8 mouse cellular contexts compared by ENCODE assay signal in genomic region chr10:76442178-76443088, GRCm38 (mm10). TPM values are rescaled to one million over a fixed set of nuclear protein-coding genes. Genes with fewer than 3 reads are reported as not detected.
DNase-seq lines count a peak whose midpoint lies in the region; ATAC-seq and TF ChIP-seq lines count a peak whose summit lies in the region.

TSS of gene Pcnt (minus strand) at chr10:76442786.

- peak within 1 kb of the TSS; percentile 77 for H3K4me2 ChIP-seq in kidney, embryonic 14.5 days (replicated peaks; ENCODE audit: low read depth, low read length)
- peak within 1 kb of the TSS; percentile 78 for H3K4me2 ChIP-seq in limb, embryonic 15.5 days

- peak; percentile 98 for DNase-seq in A20 (ENCODE audit: low read depth, low spot score)
- DNase-seq in heart, adult 9 months (ENCODE audit: low spot score in 2 of 2): peak; percentile 97 to 98
- peak; percentile 92 for DNase-seq in monocyte, adult 2 months (ENCODE audit: low read depth in 1 of 2, low spot score in 2 of 2)
- DNase-seq in spleen, postnatal 36 days (ENCODE audit: low spot score in 2 of 2): peak; percentile 96 to 97

- H3K4me3 ChIP-seq in bone marrow macrophage, adult 2 months (ENCODE audit: insufficient read depth, low read length): peak within 1 kb of the TSS; percentile 90
- H3K4me3 ChIP-seq in embryonic fibroblast, embryonic 13.5 days (ENCODE audit: insufficient read depth, low read length): peak within 1 kb of the TSS; percentile 84
- peak within 1 kb of the TSS; percentile 93 for H3K4me3 ChIP-seq in kidney, embryonic 14.5 days (ENCODE audit: low read length)
- H3K4me3 ChIP-seq in limb, embryonic 15.5 days: peak within 1 kb of the TSS; percentile 62

- peaks cover 23% of the 10 kb centered on the region for H3K4me1 ChIP-seq in bone marrow macrophage, adult 2 months (ENCODE audit: control insufficient read depth, insufficient read depth, low read length)
- H3K4me1 ChIP-seq in embryonic fibroblast, embryonic 13.5 days (ENCODE audit: control insufficient read depth, insufficient read depth, low read length): no peaks in the 10 kb centered on the region
- peaks cover 17% of the 10 kb centered on the region for H3K4me1 ChIP-seq in kidney, embryonic 14.5 days (ENCODE audit: control insufficient read depth, insufficient read depth, low read length)
- H3K4me1 ChIP-seq in limb, embryonic 15.5 days: peaks cover 23% of the 10 kb centered on the region

- no peak for TF ChIP-seq POLR2A in bone marrow macrophage, adult 2 months (IDR thresholded peaks at IDR 0.05; ENCODE audit: borderline replicate concordance, low read depth, low read length)
- peak; percentile 53 for TF ChIP-seq POLR2A in embryonic fibroblast, embryonic 13.5 days (IDR thresholded peaks at IDR 0.05; ENCODE audit: low read depth, low read length)

- TF ChIP-seq CTCF in bone marrow macrophage, adult 2 months (IDR thresholded peaks at IDR 0.05; ENCODE audit: low read depth, low read length): no peak
- peak; percentile 57; the same call in 1 of the 2 replicates for TF ChIP-seq CTCF in embryonic fibroblast, embryonic 13.5 days (IDR thresholded peaks at IDR 0.05; ENCODE audit: borderline replicate concordance, insufficient read depth, low read length)

- H3K36me3 ChIP-seq in kidney, embryonic 14.5 days (ENCODE audit: control insufficient read depth, insufficient read depth, low read length): peaks cover 19% of the 10 kb centered on the region
- peaks cover 21% of the 10 kb centered on the region for H3K36me3 ChIP-seq in limb, embryonic 15.5 days

- H3K9ac ChIP-seq in kidney, embryonic 14.5 days (ENCODE audit: low read depth, low read length): peak within 1 kb of the TSS; percentile 91
- peak within 1 kb of the TSS; percentile 58 for H3K9ac ChIP-seq in limb, embryonic 15.5 days

- H3K27ac ChIP-seq in bone marrow macrophage, adult 2 months (ENCODE audit: insufficient read depth, low read depth, low read length): peak within 1 kb of the TSS; percentile 80
- H3K27ac ChIP-seq in embryonic fibroblast, embryonic 13.5 days (ENCODE audit: insufficient read depth, low read length): peak within 1 kb of the TSS; percentile 57
- H3K27ac ChIP-seq in kidney, embryonic 14.5 days (ENCODE audit: low read depth, low read length): peak within 1 kb of the TSS; percentile 96
- H3K27ac ChIP-seq in limb, embryonic 15.5 days: peak within 1 kb of the TSS; percentile 91

- no peaks in the 10 kb centered on the region for H3K27me3 ChIP-seq in kidney, embryonic 14.5 days (ENCODE audit: control insufficient read depth, insufficient read depth, low read length)
- H3K27me3 ChIP-seq in limb, embryonic 15.5 days: no peaks in the 10 kb centered on the region

- WGBS in kidney, embryonic 14.5 days: under 1% methylated on average over 77 of the region's 78 CpGs
- WGBS in limb, embryonic 15.5 days: under 1% methylated on average over 78 of the region's 78 CpGs

- ATAC-seq in kidney, embryonic 14.5 days (ENCODE audit: low FRiP score, low TSS enrichment): peak; percentile 99
- ATAC-seq in limb, embryonic 15.5 days (ENCODE audit: insufficient number of reproducible peaks, low FRiP score, low TSS enrichment, low read depth): peak; percentile 99

- no peaks in the 10 kb centered on the region for H3K9me3 ChIP-seq in kidney, embryonic 14.5 days (ENCODE audit: control insufficient read depth, low read length)
- no peaks in the 10 kb centered on the region for H3K9me3 ChIP-seq in limb, embryonic 15.5 days

RNA-seq across cellular contexts. Expression of gene Pcnt, which starts in this region (rescaled TPM):
- polyA plus RNA-seq in bone marrow macrophage, adult 2 months (2012; ENCODE audit: insufficient read depth, insufficient read length, missing spikeins): 24.8 and 27.3 TPM in 2 replicates
- 13.0 and 15.5 TPM in 2 replicates for polyA plus RNA-seq in embryonic fibroblast, embryonic 13.5 days (2011; ENCODE audit: insufficient read length, low read depth, missing spikeins)
- polyA plus RNA-seq in kidney, embryonic 14.5 days (2014; fragmentation: Nextera tagmentation; extraction: Ambion mirVana): 20.2 and 27.1 TPM in 2 replicates
- polyA plus RNA-seq in limb, embryonic 15.5 days (2015; fragmentation: Nextera tagmentation; extraction: Ambion mirVana): 14.6 and 14.8 TPM in 2 replicates

Comparison
In these comparisons a context has a peak if more than half of its experiments do, and no peak if none do; other contexts are left out.
1. Peak in every context shown above with its lines: DNase-seq, ATAC-seq, H3K4me3 ChIP-seq and H3K27ac ChIP-seq.